ENCODE assay signal across 11 mouse cellular contexts in the genomic region with DNA sequence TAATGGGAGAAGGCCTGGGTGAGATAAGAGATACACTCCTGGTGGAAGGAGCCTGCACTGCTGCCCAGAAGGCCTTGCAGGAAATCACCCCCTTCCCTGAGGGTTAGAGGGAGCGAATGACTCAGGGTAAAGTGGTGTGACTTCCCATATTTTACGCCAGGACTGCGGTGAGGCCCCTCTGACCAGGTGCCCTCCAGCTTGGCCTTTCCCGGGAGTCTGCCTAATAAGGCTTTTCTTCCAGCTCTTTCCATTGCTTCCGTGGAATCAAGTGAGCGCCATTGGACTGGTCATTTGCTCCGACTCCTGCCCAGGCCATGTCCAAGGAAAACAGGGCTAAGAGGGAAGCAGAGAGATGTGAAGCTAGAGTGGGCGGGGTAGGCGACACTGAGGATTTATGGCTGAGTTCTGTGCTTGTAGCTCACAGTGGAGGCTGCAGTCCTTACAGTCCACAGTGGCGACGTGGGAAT. TPM values are rescaled to one million over a fixed set of nuclear protein-coding genes. Genes with fewer than 3 reads are reported as not detected.
DNase-seq lines count a peak whose midpoint lies in the region; ATAC-seq lines count a peak whose summit lies in the region.
"Had no signal": no experiment of that assay in that cellular context is flagged by ENCODE, and none has a peak within 500 bp of the region (broad histone marks: within the 10 kb centered on the region; RNA-seq: fewer than 3 reads in every experiment).

No protein-coding gene starts in this region.

- no peaks in the 10 kb centered on the region for H3K9me3 ChIP-seq in liver, embryonic 12.5 days (replicated peaks)

- peak overlapping the region; percentile 27 for H3K4me2 ChIP-seq in liver, embryonic 12.5 days
- H3K4me2 ChIP-seq: midbrain, embryonic 11.5 days had no signal

- DNase-seq in MEL-GATA-1-ER (ENCODE audit: extremely low read depth, low read depth): peak; percentile 47
- DNase-seq in heart, postnatal 25 days (ENCODE audit: low spot score): peak; percentile 8
- DNase-seq in ovary, postnatal 10 days (ENCODE audit: low spot score): no peak
- no peak for DNase-seq in left cerebral cortex, postnatal 25 days (ENCODE audit: low spot score in 2 of 2)
- DNase-seq in cerebellum, postnatal 36 days: no peak
- no peak for DNase-seq in urinary bladder, postnatal 14 days (ENCODE audit: low spot score)
- DNase-seq: cerebellum, postnatal 25 days had no signal

- peak overlapping the region; percentile 59; the same call in 1 of the 2 replicates for H3K27ac ChIP-seq in liver, embryonic 12.5 days

- H3K4me1 ChIP-seq in liver, embryonic 12.5 days: peaks cover 13% of the 10 kb centered on the region

- H3K36me3 ChIP-seq in liver, embryonic 12.5 days: no peaks in the 10 kb centered on the region

- peak; percentile 99 for ATAC-seq in common myeloid progenitor, adult 5-6 weeks (replicated peaks; ENCODE audit: low read depth, poor library complexity, severe bottlenecking)
- peak; percentile 62; the same call in 1 of the 2 replicates for ATAC-seq in liver, embryonic 12.5 days
- ATAC-seq: hindbrain, embryonic 16.5 days had no signal

- intact Hi-C loops in heart, postnatal 25 days (cut with DNase I): no loop called here
- intact Hi-C loops in left cerebral cortex, postnatal 25 days (cut with DNase I): no loop called here

- no peaks in the 10 kb centered on the region for H3K27me3 ChIP-seq in liver, embryonic 12.5 days (replicated peaks)

- 26% methylated on average over 11 of the region's 11 CpGs for WGBS in liver, embryonic 12.5 days (ENCODE audit: insufficient replicate concordance)

- no peak overlapping the region for H3K9ac ChIP-seq in liver, embryonic 12.5 days

- no peak overlapping the region for H3K4me3 ChIP-seq in liver, embryonic 12.5 days

RNA-seq across cellular contexts. Expression of gene Mpl, which starts 8.4 kb away (rescaled TPM):
- 5.8 and 7.3 TPM in 2 replicates for total RNA-seq in common myeloid progenitor, adult 5-6 weeks (2017)
- under 1 TPM; 0.21 to 0.42 TPM for total RNA-seq in heart, postnatal 25 days (2021)
- polyA plus RNA-seq in liver, embryonic 12.5 days (2016; fragmentation: Nextera tagmentation; extraction: Ambion mirVana): 17.4 and 19.4 TPM in 2 replicates
- 1 to 10 TPM; 1.6 to 2.3 TPM for total RNA-seq in left cerebral cortex, postnatal 25 days (2021)

RNA-seq across cellular contexts. Expression of gene Tie1, which starts 24.1 kb away (rescaled TPM):
- total RNA-seq in common myeloid progenitor, adult 5-6 weeks (2017): 7.5 and 8.0 TPM in 2 replicates
- total RNA-seq in heart, postnatal 25 days (2021): 10 to 100 TPM; 64.0 to 75.8 TPM
- polyA plus RNA-seq in liver, embryonic 12.5 days (2016; fragmentation: Nextera tagmentation; extraction: Ambion mirVana): 11.0 and 11.3 TPM in 2 replicates
- total RNA-seq in left cerebral cortex, postnatal 25 days (2021): 1 to 10 TPM; 8.2 to 9.5 TPM

RNA-seq across cellular contexts. Expression of gene Cdc20, which starts 28.6 kb away (rescaled TPM):
- total RNA-seq in common myeloid progenitor, adult 5-6 weeks (2017): 57.9 and 89.6 TPM in 2 replicates
- total RNA-seq in heart, postnatal 25 days (2021): 1 to 10 TPM; 1.5 to 2.3 TPM
- 240 and 250 TPM in 2 replicates for polyA plus RNA-seq in liver, embryonic 12.5 days (2016; fragmentation: Nextera tagmentation; extraction: Ambion mirVana)
- total RNA-seq in left cerebral cortex, postnatal 25 days (2021): 1 to 10 TPM; 1.5 to 1.6 TPM

RNA-seq across cellular contexts. Expression of gene Elovl1, which starts 37.8 kb away (rescaled TPM):
- total RNA-seq in common myeloid progenitor, adult 5-6 weeks (2017): 44.8 and 65.7 TPM in 2 replicates
- 10 to 100 TPM; 17.8 to 19.4 TPM for total RNA-seq in heart, postnatal 25 days (2021)
- polyA plus RNA-seq in liver, embryonic 12.5 days (2016; fragmentation: Nextera tagmentation; extraction: Ambion mirVana): 117 and 127 TPM in 2 replicates
- total RNA-seq in left cerebral cortex, postnatal 25 days (2021): 10 to 100 TPM; 23.3 to 28.6 TPM

RNA-seq across cellular contexts. Expression of gene Med8, which starts 56.6 kb away (rescaled TPM):
- 82.5 and 85.9 TPM in 2 replicates for total RNA-seq in common myeloid progenitor, adult 5-6 weeks (2017)
- 10 to 100 TPM; 35.7 to 47.1 TPM for total RNA-seq in heart, postnatal 25 days (2021)
- polyA plus RNA-seq in liver, embryonic 12.5 days (2016; fragmentation: Nextera tagmentation; extraction: Ambion mirVana): 105 and 109 TPM in 2 replicates
- 10 to 100 TPM; 58.8 to 63.1 TPM for total RNA-seq in left cerebral cortex, postnatal 25 days (2021)

Comparison
In these comparisons a context has a peak if more than half of its experiments do, and no peak if none do; other contexts are left out.
1. DNase-seq: peak in MEL-GATA-1-ER (single experiment) and heart, postnatal 25 days (single experiment); none in ovary, postnatal 10 days (single experiment), left cerebral cortex, postnatal 25 days (0 of 2), cerebellum, postnatal 36 days (0 of 2) and urinary bladder, postnatal 14 days (single experiment).
2. RNA of gene Cdc20, which starts 28.6 kb away (total RNA-seq): 57.9 to 89.6 TPM in common myeloid progenitor, adult 5-6 weeks; 1.5 to 2.3 TPM in heart, postnatal 25 days and 1.5 to 1.6 TPM in left cerebral cortex, postnatal 25 days; every median in the first group is over 10 times any median in the second.